Mouse (Mus musculus): ENCODE data around the gene Kcna3.

The Kcna3 gene

GRCm38 (mm10) chr3:107035521-107036457 lies at the start of gene Kcna3:
Kcna3 (plus strand) TSS chr3:107036169.
- no peak for DNase-seq (ENCODE audit: low read depth, low spot score)

GRCm38 (mm10) chr3:106991334-106991733 lies 44.6 kb upstream of the Kcna3 start:
- peak; percentile 25 for DNase-seq (ENCODE audit: low read depth, low spot score)

GRCm38 (mm10) chr3:106995347-106995746 lies 40.6 kb upstream of the Kcna3 start:
- no peak for DNase-seq (ENCODE audit: low read depth, low spot score)

GRCm38 (mm10) chr3:106996186-106996585 lies 39.8 kb upstream of the Kcna3 start:
- DNase-seq (ENCODE audit: low read depth, low spot score): peak; percentile 56

GRCm38 (mm10) chr3:106998370-106998769 lies 37.6 kb upstream of the Kcna3 start:
- DNase-seq (ENCODE audit: low read depth, low spot score): no peak

- DNase-seq (ENCODE audit: low read depth, low spot score): no peak
These were observed 35.8 kb upstream of the Kcna3 start for GRCm38 (mm10) chr3:107000165-107000564.

GRCm38 (mm10) chr3:107002249-107003123 lies 33.5 kb upstream of the Kcna3 start:
- DNase-seq (ENCODE audit: low read depth, low spot score): no peak

- DNase-seq (ENCODE audit: low read depth, low spot score): no peak
These were observed 26.5 kb upstream of the Kcna3 start for GRCm38 (mm10) chr3:107009329-107010076.

- no peak for DNase-seq (ENCODE audit: low read depth, low spot score)
These were observed 17.7 kb upstream of the Kcna3 start for GRCm38 (mm10) chr3:107018286-107018685.

GRCm38 (mm10) chr3:107031547-107031946 lies 4.4 kb upstream of the Kcna3 start:
- no peak for DNase-seq (ENCODE audit: low read depth, low spot score)

- DNase-seq (ENCODE audit: low read depth, low spot score): no peak
These were observed 1.2 kb upstream of the Kcna3 start for GRCm38 (mm10) chr3:107034776-107035175.

- no peak for DNase-seq (ENCODE audit: low read depth, low spot score)
These were observed 580 bp downstream of the Kcna3 start for GRCm38 (mm10) chr3:107036458-107037039.

- DNase-seq (ENCODE audit: low read depth, low spot score): no peak
These were observed 1.1 kb downstream of the Kcna3 start for GRCm38 (mm10) chr3:107037105-107037504.

- DNase-seq (ENCODE audit: low read depth, low spot score): no peak
These were observed 1.7 kb downstream of the Kcna3 start for GRCm38 (mm10) chr3:107037536-107038155.

GRCm38 (mm10) chr3:107038156-107038536 lies 2.2 kb downstream of the Kcna3 start:
- no peak for DNase-seq (ENCODE audit: low read depth, low spot score)

- no peak for DNase-seq (ENCODE audit: low read depth, low spot score)
These were observed 2.8 kb downstream of the Kcna3 start for GRCm38 (mm10) chr3:107038661-107039223.

GRCm38 (mm10) chr3:107039306-107039705 lies 3.3 kb downstream of the Kcna3 start:
- DNase-seq (ENCODE audit: low read depth, low spot score): no peak

GRCm38 (mm10) chr3:107040408-107040807 lies 4.4 kb downstream of the Kcna3 start:
- DNase-seq (ENCODE audit: low read depth, low spot score): no peak

- DNase-seq (ENCODE audit: low read depth, low spot score): no peak
These were observed 5.7 kb downstream of the Kcna3 start for GRCm38 (mm10) chr3:107041718-107042117.

- no peak for DNase-seq (ENCODE audit: low read depth, low spot score)
These were observed 25.5 kb downstream of the Kcna3 start for GRCm38 (mm10) chr3:107061468-107061867.

Data from 3T3-L1 (cell line).